Mouse (Mus musculus): ENCODE measurements around the gene Lpgat1.

Gene Lpgat1

GRCm38 (mm10) chr1:191805788-191806187 lies 88.2 kb downstream of the Lpgat1 start:
- DNase-seq (ENCODE audit: low spot score in 2 of 2) = no peak

- no peak for DNase-seq (ENCODE audit: low spot score in 2 of 2)
Measured at GRCm38 (mm10) chr1:191806740-191807139, 89.1 kb downstream of the Lpgat1 start.

- no peak for DNase-seq (ENCODE audit: low spot score in 2 of 2)
Measured at GRCm38 (mm10) chr1:191807979-191808378, 90.3 kb downstream of the Lpgat1 start.

- DNase-seq (ENCODE audit: low spot score in 2 of 2) = no peak
Measured at GRCm38 (mm10) chr1:191808688-191809223, 91.1 kb downstream of the Lpgat1 start.

- DNase-seq (ENCODE audit: low spot score in 2 of 2) = no peak
Measured at GRCm38 (mm10) chr1:191811774-191812173, 94.1 kb downstream of the Lpgat1 start.

- DNase-seq (ENCODE audit: low spot score in 2 of 2) = peak; percentile 16 to 31
Measured at GRCm38 (mm10) chr1:191812949-191813691, 95.5 kb downstream of the Lpgat1 start.

GRCm38 (mm10) chr1:191814240-191814639 lies 96.6 kb downstream of the Lpgat1 start:
- peak; percentile 27 to 29 for DNase-seq (ENCODE audit: low spot score in 2 of 2)

GRCm38 (mm10) chr1:191814935-191815334 lies 97.3 kb downstream of the Lpgat1 start:
- DNase-seq (ENCODE audit: low spot score in 2 of 2) = no peak

GRCm38 (mm10) chr1:191816596-191816995 lies 99.0 kb downstream of the Lpgat1 start:
- DNase-seq (ENCODE audit: low spot score in 2 of 2) = no peak

- DNase-seq (ENCODE audit: low spot score in 2 of 2) = peak; percentile 64 to 85
Measured at GRCm38 (mm10) chr1:191817418-191818144, 99.9 kb downstream of the Lpgat1 start.

- DNase-seq (ENCODE audit: low spot score in 2 of 2) = no peak
Measured at GRCm38 (mm10) chr1:191818145-191818631, 100.6 kb downstream of the Lpgat1 start.

GRCm38 (mm10) chr1:191819026-191819425 lies 101.4 kb downstream of the Lpgat1 start:
- DNase-seq (ENCODE audit: low spot score in 2 of 2) = no peak

- DNase-seq (ENCODE audit: low spot score in 2 of 2) = no peak
Measured at GRCm38 (mm10) chr1:191820951-191821325, 103.3 kb downstream of the Lpgat1 start.

- peak; percentile 90 to 93 for DNase-seq (ENCODE audit: low spot score in 2 of 2)
Measured at GRCm38 (mm10) chr1:191821326-191822091, 103.9 kb downstream of the Lpgat1 start, which contains the start of gene Nek2. Nek2 (plus strand) TSS chr1:191821444.

- DNase-seq (ENCODE audit: low spot score in 2 of 2) = no peak
Measured at GRCm38 (mm10) chr1:191829124-191829523, 111.5 kb downstream of the Lpgat1 start.

- no peak for DNase-seq (ENCODE audit: low spot score in 2 of 2)
Measured at GRCm38 (mm10) chr1:191833396-191833795, 115.8 kb downstream of the Lpgat1 start.
